Mouse (Mus musculus) gastrocnemius, adult 8-10 months (tissue): Measurements from ENCODE around the gene Golga5. TPM values are rescaled to one million over a fixed set of nuclear protein-coding genes. Genes with fewer than 3 reads are reported as not detected.
"Not testable (repeated sequence)": the region's sequence is repeated elsewhere in the genome, so short reads cannot be mapped to it uniquely, and the experiment has no call there.

Experiments
- DNase-seq, 2 experiments: peaks; one replicate each; pipeline ENCODE4 v3.0.0; 2022; ENCODE audit warnings: low spot score in 2 of 2
- total RNA-seq, 4 experiments: library from RNA; stranded (reverse); gene quantifications; 2 replicates each; pipeline ENCODE4 v1.2.4; 2022

The Golga5 gene
- total RNA-seq, 4 experiments from 2014 or later = 28.2 to 35.0 (median 31.0) TPM

GRCm38 (mm10) chr12:102445436-102445835 is 23.5 kb upstream of the Golga5 start:
- no peak for DNase-seq

GRCm38 (mm10) chr12:102450437-102450836 is 18.5 kb upstream of the Golga5 start:
- no peak for DNase-seq

GRCm38 (mm10) chr12:102451126-102451851 is 17.6 kb upstream of the Golga5 start:
- no peak for DNase-seq

- DNase-seq = no peak
These were observed 15.4 kb upstream of the Golga5 start for GRCm38 (mm10) chr12:102453581-102453980.

GRCm38 (mm10) chr12:102456467-102457193 is 12.3 kb upstream of the Golga5 start:
- no peak for DNase-seq

- DNase-seq = no peak
These were observed 8.9 kb upstream of the Golga5 start for GRCm38 (mm10) chr12:102460014-102460413.

GRCm38 (mm10) chr12:102461177-102461576 is 7.8 kb upstream of the Golga5 start:
- DNase-seq = no peak

GRCm38 (mm10) chr12:102464650-102465049 is 4.3 kb upstream of the Golga5 start:
- DNase-seq = no peak

- DNase-seq = no peak
These were observed 799 bp upstream of the Golga5 start for GRCm38 (mm10) chr12:102468136-102468535.

- DNase-seq = no peak
These were observed 5.5 kb downstream of the Golga5 start for GRCm38 (mm10) chr12:102474411-102474810.

- DNase-seq = no peak
These were observed 11.5 kb downstream of the Golga5 start for GRCm38 (mm10) chr12:102480481-102480880.

GRCm38 (mm10) chr12:102484946-102485345 is 16.0 kb downstream of the Golga5 start:
- DNase-seq = no peak

GRCm38 (mm10) chr12:102491911-102492310 is 23.0 kb downstream of the Golga5 start:
- no peak for DNase-seq

GRCm38 (mm10) chr12:102495754-102496153 is 26.8 kb downstream of the Golga5 start:
- not testable (repeated sequence) for DNase-seq

- no peak for DNase-seq
These were observed 29.0 kb downstream of the Golga5 start for GRCm38 (mm10) chr12:102497905-102498304.

GRCm38 (mm10) chr12:102498726-102499125 is 29.8 kb downstream of the Golga5 start:
- peak; percentile 17 to 33 for DNase-seq

GRCm38 (mm10) chr12:102499210-102499609 is 30.3 kb downstream of the Golga5 start:
- DNase-seq = no peak

- no peak for DNase-seq
These were observed 30.8 kb downstream of the Golga5 start for GRCm38 (mm10) chr12:102499723-102500122.

- DNase-seq = no peak
These were observed 32.1 kb downstream of the Golga5 start for GRCm38 (mm10) chr12:102501038-102501437.

GRCm38 (mm10) chr12:102501848-102502595 is 33.1 kb downstream of the Golga5 start:
- no peak for DNase-seq

GRCm38 (mm10) chr12:102505131-102505713 is 36.3 kb downstream of the Golga5 start:
- DNase-seq = no peak

GRCm38 (mm10) chr12:102505949-102506348 is 37.0 kb downstream of the Golga5 start:
- no peak for DNase-seq
